Comparison of ENCODE assay signal across 7 mouse cellular contexts in genomic region chr8:70352657-70353151, GRCm38 (mm10). TPM values are rescaled to one million over a fixed set of nuclear protein-coding genes. Genes with fewer than 3 reads are reported as not detected.
DNase-seq lines count a peak whose midpoint lies in the region; ATAC-seq lines count a peak whose summit lies in the region.

No protein-coding gene starts in this region.

- DNase-seq in urinary bladder, postnatal 25 days (ENCODE audit: low spot score): peak; percentile 53
- DNase-seq in urinary bladder, postnatal 4 days (ENCODE audit: low spot score in 2 of 2): no peak
- DNase-seq in liver, embryonic 13.5 days: no peak
- no peak for DNase-seq in cerebellum, adult 9-11 months

- no peaks in the 10 kb centered on the region for H3K27me3 ChIP-seq in embryonic facial prominence, embryonic 12.5 days
- H3K27me3 ChIP-seq in hindbrain, embryonic 16.5 days (replicated peaks; ENCODE audit: control insufficient read depth, insufficient read depth, low read length): no peaks in the 10 kb centered on the region
- no peaks in the 10 kb centered on the region for H3K27me3 ChIP-seq in liver, embryonic 13.5 days
- H3K27me3 ChIP-seq in stomach, embryonic 15.5 days (replicated peaks): no peaks in the 10 kb centered on the region

- H3K27ac ChIP-seq in embryonic facial prominence, embryonic 12.5 days: peak overlapping the region; percentile 88
- peak overlapping the region; percentile 90 for H3K27ac ChIP-seq in hindbrain, embryonic 16.5 days (ENCODE audit: low read depth, low read length)
- H3K27ac ChIP-seq in liver, embryonic 13.5 days: peak overlapping the region; percentile 97
- peak overlapping the region; percentile 90 for H3K27ac ChIP-seq in stomach, embryonic 15.5 days

- ATAC-seq in embryonic facial prominence, embryonic 12.5 days (ENCODE audit: insufficient number of reproducible peaks, insufficient read depth, low FRiP score, low TSS enrichment): peak; percentile 13; the same call in 1 of the 2 replicates
- peak; percentile 35 for ATAC-seq in hindbrain, embryonic 16.5 days
- ATAC-seq in liver, embryonic 13.5 days (ENCODE audit: low read depth): peak; percentile 27
- ATAC-seq in stomach, embryonic 15.5 days (ENCODE audit: insufficient read depth, low FRiP score, low read depth): peak; percentile 34; the same call in 1 of the 2 replicates

- H3K36me3 ChIP-seq in embryonic facial prominence, embryonic 12.5 days: peaks cover 22% of the 10 kb centered on the region
- H3K36me3 ChIP-seq in hindbrain, embryonic 16.5 days (ENCODE audit: control insufficient read depth, insufficient read depth, low read length): peaks cover 2% of the 10 kb centered on the region; the same call in 1 of the 2 replicates
- peaks cover 36% of the 10 kb centered on the region for H3K36me3 ChIP-seq in liver, embryonic 13.5 days
- H3K36me3 ChIP-seq in stomach, embryonic 15.5 days: 0 out of 2 replicates have a peak, but pooled peaks cover 7% of the 10 kb centered on the region

- H3K4me1 ChIP-seq in embryonic facial prominence, embryonic 12.5 days: peaks cover 34% of the 10 kb centered on the region
- peaks cover 36% of the 10 kb centered on the region for H3K4me1 ChIP-seq in hindbrain, embryonic 16.5 days (ENCODE audit: control insufficient read depth, insufficient read depth, low read depth, low read length)
- H3K4me1 ChIP-seq in liver, embryonic 13.5 days (replicated peaks): peaks cover 88% of the 10 kb centered on the region
- H3K4me1 ChIP-seq in stomach, embryonic 15.5 days: peaks cover 45% of the 10 kb centered on the region

- H3K9ac ChIP-seq in embryonic facial prominence, embryonic 12.5 days: peak overlapping the region; percentile 99
- peak overlapping the region; percentile 98 for H3K9ac ChIP-seq in hindbrain, embryonic 16.5 days (ENCODE audit: low read depth, low read length)
- peak overlapping the region; percentile 99 for H3K9ac ChIP-seq in liver, embryonic 13.5 days
- H3K9ac ChIP-seq in stomach, embryonic 15.5 days: peak overlapping the region; percentile 99

- H3K4me3 ChIP-seq in embryonic facial prominence, embryonic 12.5 days: peak overlapping the region; percentile 100
- H3K4me3 ChIP-seq in hindbrain, embryonic 16.5 days (ENCODE audit: low read length): peak overlapping the region; percentile 100
- H3K4me3 ChIP-seq in liver, embryonic 13.5 days (replicated peaks): peak overlapping the region; percentile 90
- H3K4me3 ChIP-seq in stomach, embryonic 15.5 days (replicated peaks): peak overlapping the region; percentile 89

- H3K9me3 ChIP-seq in embryonic facial prominence, embryonic 12.5 days: no peaks in the 10 kb centered on the region
- H3K9me3 ChIP-seq in hindbrain, embryonic 16.5 days (ENCODE audit: control insufficient read depth, low read length): no peaks in the 10 kb centered on the region
- H3K9me3 ChIP-seq in liver, embryonic 13.5 days (replicated peaks): no peaks in the 10 kb centered on the region
- no peaks in the 10 kb centered on the region for H3K9me3 ChIP-seq in stomach, embryonic 15.5 days

- 1% methylated on average over 61 of the region's 64 CpGs for WGBS in embryonic facial prominence, embryonic 12.5 days
- WGBS in hindbrain, embryonic 16.5 days: under 1% methylated on average over 54 of the region's 64 CpGs
- WGBS in liver, embryonic 13.5 days (ENCODE audit: insufficient replicate concordance): under 1% methylated on average over 64 of the region's 64 CpGs
- WGBS in stomach, embryonic 15.5 days: under 1% methylated on average over 63 of the region's 64 CpGs

- H3K4me2 ChIP-seq in embryonic facial prominence, embryonic 12.5 days (replicated peaks): peak overlapping the region; percentile 93
- peak overlapping the region; percentile 100 for H3K4me2 ChIP-seq in hindbrain, embryonic 16.5 days (ENCODE audit: low read length)
- peak overlapping the region; percentile 89 for H3K4me2 ChIP-seq in liver, embryonic 13.5 days
- peak overlapping the region; percentile 93 for H3K4me2 ChIP-seq in stomach, embryonic 15.5 days

RNA-seq across cellular contexts. Expression of gene Upf1, which starts 0.4 kb away (rescaled TPM):
- polyA plus RNA-seq in embryonic facial prominence, embryonic 12.5 days (2016; fragmentation: Nextera tagmentation; extraction: Ambion mirVana): 33.7 and 36.0 TPM in 2 replicates
- 7.4 and 10.1 TPM in 2 replicates for polyA plus RNA-seq in hindbrain, embryonic 16.5 days (2015; fragmentation: Nextera tagmentation; extraction: Ambion mirVana)
- 11.5 and 12.8 TPM in 2 replicates for polyA plus RNA-seq in liver, embryonic 13.5 days (2015; fragmentation: Nextera tagmentation; extraction: Ambion mirVana)
- 16.1 and 17.5 TPM in 2 replicates for polyA plus RNA-seq in stomach, embryonic 15.5 days (2015; fragmentation: Nextera tagmentation; extraction: Ambion mirVana)

RNA-seq across cellular contexts. Expression of gene Comp, which starts 20.7 kb away (rescaled TPM):
- 0.61 and 1.4 TPM in 2 replicates for polyA plus RNA-seq in embryonic facial prominence, embryonic 12.5 days (2016; fragmentation: Nextera tagmentation; extraction: Ambion mirVana)
- 0.58 and 2.8 TPM in 2 replicates for polyA plus RNA-seq in hindbrain, embryonic 16.5 days (2015; fragmentation: Nextera tagmentation; extraction: Ambion mirVana)
- 0.48 and 0.58 TPM in 2 replicates for polyA plus RNA-seq in liver, embryonic 13.5 days (2015; fragmentation: Nextera tagmentation; extraction: Ambion mirVana)
- polyA plus RNA-seq in stomach, embryonic 15.5 days (2015; fragmentation: Nextera tagmentation; extraction: Ambion mirVana): 0.22 and 0.28 TPM in 2 replicates

RNA-seq across cellular contexts. Expression of gene Gdf1, which starts 23.1 kb away (rescaled TPM):
- 2.1 and 3.2 TPM in 2 replicates for polyA plus RNA-seq in embryonic facial prominence, embryonic 12.5 days (2016; fragmentation: Nextera tagmentation; extraction: Ambion mirVana)
- 8.7 and 9.5 TPM in 2 replicates for polyA plus RNA-seq in hindbrain, embryonic 16.5 days (2015; fragmentation: Nextera tagmentation; extraction: Ambion mirVana)
- polyA plus RNA-seq in liver, embryonic 13.5 days (2015; fragmentation: Nextera tagmentation; extraction: Ambion mirVana): 0.17 and 0.29 TPM in 2 replicates
- 1.7 and 2.2 TPM in 2 replicates for polyA plus RNA-seq in stomach, embryonic 15.5 days (2015; fragmentation: Nextera tagmentation; extraction: Ambion mirVana)

RNA-seq across cellular contexts. Expression of gene Cers1, which starts 37.1 kb away (rescaled TPM):
- 10.0 and 11.1 TPM in 2 replicates for polyA plus RNA-seq in embryonic facial prominence, embryonic 12.5 days (2016; fragmentation: Nextera tagmentation; extraction: Ambion mirVana)
- 40.0 and 44.3 TPM in 2 replicates for polyA plus RNA-seq in hindbrain, embryonic 16.5 days (2015; fragmentation: Nextera tagmentation; extraction: Ambion mirVana)
- polyA plus RNA-seq in liver, embryonic 13.5 days (2015; fragmentation: Nextera tagmentation; extraction: Ambion mirVana): 0.15 and 0.30 TPM in 2 replicates
- polyA plus RNA-seq in stomach, embryonic 15.5 days (2015; fragmentation: Nextera tagmentation; extraction: Ambion mirVana): 4.2 and 4.4 TPM in 2 replicates

RNA-seq across cellular contexts. Expression of gene Cope, which starts 50.4 kb away (rescaled TPM):
- polyA plus RNA-seq in embryonic facial prominence, embryonic 12.5 days (2016; fragmentation: Nextera tagmentation; extraction: Ambion mirVana): 267 and 295 TPM in 2 replicates
- 284 and 297 TPM in 2 replicates for polyA plus RNA-seq in hindbrain, embryonic 16.5 days (2015; fragmentation: Nextera tagmentation; extraction: Ambion mirVana)
- 170 and 197 TPM in 2 replicates for polyA plus RNA-seq in liver, embryonic 13.5 days (2015; fragmentation: Nextera tagmentation; extraction: Ambion mirVana)
- 379 and 398 TPM in 2 replicates for polyA plus RNA-seq in stomach, embryonic 15.5 days (2015; fragmentation: Nextera tagmentation; extraction: Ambion mirVana)
